Mouse (Mus musculus): ENCODE measurements around the gene Slc6a6. TPM values are rescaled to one million over a fixed set of nuclear protein-coding genes. Genes with fewer than 3 reads are reported as not detected.

Gene Slc6a6
- polyA plus RNA-seq, 1 experiment, result 74.2 TPM

DNA sequence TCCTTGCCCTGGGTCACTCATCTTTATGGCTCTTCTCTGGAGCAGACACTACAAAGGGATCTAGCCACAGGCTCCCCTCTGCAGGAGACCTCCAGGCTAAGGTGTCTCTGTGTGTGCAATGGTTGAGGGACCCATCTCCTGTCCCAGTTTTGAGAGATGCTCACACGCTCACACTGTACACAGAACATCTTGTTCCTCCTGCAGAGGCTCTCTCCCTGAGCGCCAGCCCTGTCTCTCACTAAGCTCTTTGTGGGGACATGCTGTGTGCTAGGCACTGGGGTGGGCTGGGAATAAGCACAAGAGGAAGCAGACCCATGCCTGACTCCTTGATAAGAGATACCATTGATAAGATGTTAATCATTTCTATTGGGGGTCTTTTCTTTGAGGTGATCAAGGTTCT is 34.2 kb downstream of the Slc6a6 start:
- 91% methylated on average over 2 of the region's 2 CpGs for WGBS
- DNase-seq (ENCODE audit: low read depth, low spot score), result no peak

DNA sequence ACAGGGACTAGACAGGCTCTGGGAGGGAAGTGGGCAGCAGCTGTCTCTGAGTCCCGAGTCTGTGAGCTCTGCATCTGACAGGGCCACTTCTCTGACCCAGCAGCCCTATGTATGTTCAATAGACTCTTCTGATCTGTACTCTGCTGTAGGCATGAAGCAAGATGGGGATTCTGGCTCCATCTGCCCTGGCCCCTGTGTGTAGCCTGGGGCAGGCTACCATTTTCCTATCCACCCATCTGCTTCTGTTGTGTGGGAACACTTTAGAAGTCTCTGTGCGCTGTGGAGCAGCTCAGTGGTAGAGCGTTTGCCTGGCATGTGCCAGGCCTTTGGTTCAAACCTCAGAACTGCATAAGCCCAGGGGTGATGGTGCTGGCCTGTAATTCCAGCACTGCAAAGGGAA is 34.8 kb downstream of the Slc6a6 start:
- WGBS, result 81% methylated on average over 3 of the region's 3 CpGs

GRCm38 (mm10) chr6:91719042-91719747 is 35.3 kb downstream of the Slc6a6 start:
- no peak for DNase-seq (ENCODE audit: low read depth, low spot score)
- 57% methylated on average over 6 of the region's 6 CpGs for WGBS

More for the DNA sequence above, 34.8 kb downstream of the Slc6a6 start:
- DNase-seq (ENCODE audit: low read depth, low spot score), result no peak

DNA sequence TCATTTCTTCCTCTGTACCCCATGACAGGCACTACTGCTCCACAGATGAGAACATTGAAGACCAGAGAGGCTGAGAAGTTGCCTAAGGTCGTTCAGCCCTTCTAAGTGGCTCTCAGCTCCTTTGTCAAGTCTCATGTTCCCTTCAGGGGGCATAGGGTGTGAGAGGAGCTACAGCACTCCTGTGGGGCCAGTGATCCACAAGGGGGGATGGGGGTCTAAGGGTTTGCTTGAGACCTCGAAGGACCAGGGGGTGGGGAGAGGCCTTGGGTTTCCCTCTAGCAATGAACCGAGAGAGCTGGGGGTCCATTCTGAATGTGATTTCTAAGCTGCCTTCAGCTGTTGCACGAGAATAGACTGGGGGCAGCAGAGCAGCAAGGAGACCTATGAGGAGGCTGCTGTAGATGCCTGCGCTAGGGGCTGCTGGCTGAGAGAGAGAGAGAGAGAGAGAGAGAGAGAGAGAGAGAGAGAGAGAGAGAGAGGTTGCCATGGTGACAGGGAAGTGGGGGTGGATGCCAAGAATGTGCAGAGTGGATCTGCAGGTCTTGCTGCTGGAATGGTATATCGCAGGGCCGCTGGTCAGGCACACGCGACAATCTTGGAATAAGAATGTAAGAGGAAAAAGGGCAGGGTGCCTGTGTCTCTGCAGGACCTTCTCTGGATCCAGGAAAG is 36.1 kb downstream of the Slc6a6 start:
- no peak for DNase-seq (ENCODE audit: low read depth, low spot score)
- WGBS, result 39% methylated on average over 9 of the region's 9 CpGs

DNA sequence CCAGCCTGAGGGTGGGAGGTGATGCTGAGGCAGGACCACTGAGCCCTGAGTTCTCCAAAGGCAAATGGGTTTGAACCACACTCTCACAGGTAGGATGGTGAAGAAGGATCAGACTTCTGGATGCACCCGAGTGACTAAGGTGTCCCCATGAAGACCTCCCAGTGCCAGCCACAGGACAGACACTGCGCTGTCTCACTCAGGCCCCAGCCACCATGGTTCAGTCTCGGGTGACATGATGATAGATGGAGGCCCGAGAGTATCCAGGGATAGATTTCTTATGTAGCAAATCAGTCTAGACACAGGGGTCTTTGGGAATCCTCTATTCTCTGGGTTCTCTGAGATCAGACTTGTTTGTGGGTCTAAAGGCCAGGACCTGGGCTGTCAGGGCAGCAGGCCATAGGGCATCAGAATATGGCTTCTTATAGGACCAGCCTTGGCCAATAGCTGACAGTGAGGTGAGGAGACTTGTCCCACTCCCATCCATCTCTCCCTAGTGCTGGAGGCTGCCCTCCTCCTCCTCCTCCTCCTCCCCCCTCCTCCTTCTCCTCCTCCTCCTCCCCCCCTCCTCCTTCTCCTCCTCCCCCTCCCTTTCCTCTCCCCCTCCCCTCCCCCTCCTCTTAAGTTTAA is 36.8 kb downstream of the Slc6a6 start:
- DNase-seq (ENCODE audit: low read depth, low spot score), result no peak
- 82% methylated on average over 4 of the region's 4 CpGs for WGBS

GRCm38 (mm10) chr6:91721215-91721701 is 37.4 kb downstream of the Slc6a6 start:
- no peak for DNase-seq (ENCODE audit: low read depth, low spot score)
- 77% methylated on average over 12 of the region's 12 CpGs for WGBS

DNA sequence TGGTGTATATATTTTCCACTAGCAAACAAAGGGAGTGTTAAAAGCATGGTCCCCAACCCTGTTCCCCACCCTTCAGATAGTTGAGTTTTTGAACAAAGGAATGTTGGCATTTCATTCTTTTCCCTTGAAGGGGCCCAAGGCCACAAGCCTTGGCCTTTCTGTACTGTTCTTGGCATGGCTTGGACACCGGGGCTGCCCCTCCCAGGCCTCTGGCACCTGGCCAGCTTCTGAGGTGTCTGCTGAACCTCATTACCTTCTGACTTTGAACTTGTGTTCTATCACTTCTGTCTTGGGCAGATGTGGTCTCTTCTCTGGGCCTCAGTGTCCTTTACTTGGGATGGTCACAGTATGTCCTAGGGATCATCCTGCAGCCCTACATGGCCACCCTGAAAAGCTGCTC is 43.5 kb downstream of the Slc6a6 start:
- WGBS, result 23% methylated on average over 1 of the region's 1 CpGs
- no peak for DNase-seq (ENCODE audit: low read depth, low spot score)

DNA sequence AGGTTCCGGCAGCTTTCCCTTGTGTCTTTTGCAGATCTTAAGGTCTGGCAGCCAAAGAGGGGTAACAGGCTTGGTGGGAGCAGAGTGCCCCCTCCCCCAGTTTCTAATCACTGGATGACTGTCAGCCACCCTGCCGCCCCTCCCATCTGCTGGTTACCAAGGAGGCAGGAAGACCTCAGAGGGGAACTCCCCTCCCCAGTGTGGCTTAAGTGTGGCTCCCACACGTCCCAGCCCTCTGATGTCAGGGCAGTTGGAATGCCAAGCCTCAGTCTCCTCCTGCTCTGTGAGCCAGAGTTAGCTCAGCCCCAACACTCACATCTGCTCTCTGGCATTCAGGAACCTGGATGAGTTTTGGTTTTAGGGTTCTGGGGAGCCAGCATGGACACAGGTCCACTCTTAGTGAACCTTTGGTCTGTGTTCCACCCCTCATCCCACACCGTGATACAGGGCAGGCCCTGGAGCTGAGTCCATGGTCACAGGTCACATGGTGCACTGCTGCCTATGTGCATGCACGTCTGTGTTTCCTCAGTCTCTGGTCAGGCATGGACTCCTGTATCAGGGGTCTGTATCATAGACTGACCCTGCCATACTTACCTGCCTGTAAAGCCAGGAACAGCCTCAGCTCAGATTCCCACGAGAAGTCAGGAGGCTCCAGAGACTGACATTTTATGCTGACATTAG is 45.2 kb downstream of the Slc6a6 start:
- DNase-seq (ENCODE audit: low read depth, low spot score), result no peak
- WGBS, result 42% methylated on average over 6 of the region's 6 CpGs

DNA sequence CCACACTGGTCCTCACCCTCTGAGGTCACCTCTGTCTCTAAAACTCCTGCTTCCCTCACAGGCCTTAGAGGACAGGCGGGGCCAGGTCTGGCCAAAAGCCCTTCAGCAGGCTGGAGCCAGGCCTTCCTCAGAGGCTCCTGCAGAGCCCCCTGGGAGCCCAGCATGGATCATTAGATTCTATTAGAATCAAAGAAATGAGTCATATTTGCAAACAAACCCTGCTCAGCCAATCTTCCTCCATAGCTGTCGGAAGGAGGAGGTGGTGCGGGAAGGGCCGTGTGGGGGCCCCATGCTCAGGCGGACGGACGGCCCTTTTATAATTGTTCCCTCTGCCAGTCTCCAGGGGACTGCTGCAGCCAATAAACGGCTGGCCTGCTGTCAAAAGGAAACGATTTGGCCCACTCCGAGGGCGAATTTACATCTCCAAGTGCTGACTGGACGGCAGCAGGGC is 45.8 kb downstream of the Slc6a6 start:
- 7% methylated on average over 12 of the region's 12 CpGs for WGBS

GRCm38 (mm10) chr6:91732138-91732537 is 48.3 kb downstream of the Slc6a6 start:
- no peak for DNase-seq (ENCODE audit: low read depth, low spot score)
- WGBS, result 71% methylated on average over 11 of the region's 11 CpGs

More for the DNA sequence above, 45.8 kb downstream of the Slc6a6 start:
- DNase-seq (ENCODE audit: low read depth, low spot score), result no peak

GRCm38 (mm10) chr6:91736471-91736870 is 52.6 kb downstream of the Slc6a6 start:
- no peak for DNase-seq (ENCODE audit: low read depth, low spot score)
- 19% methylated on average over 5 of the region's 5 CpGs for WGBS

DNA sequence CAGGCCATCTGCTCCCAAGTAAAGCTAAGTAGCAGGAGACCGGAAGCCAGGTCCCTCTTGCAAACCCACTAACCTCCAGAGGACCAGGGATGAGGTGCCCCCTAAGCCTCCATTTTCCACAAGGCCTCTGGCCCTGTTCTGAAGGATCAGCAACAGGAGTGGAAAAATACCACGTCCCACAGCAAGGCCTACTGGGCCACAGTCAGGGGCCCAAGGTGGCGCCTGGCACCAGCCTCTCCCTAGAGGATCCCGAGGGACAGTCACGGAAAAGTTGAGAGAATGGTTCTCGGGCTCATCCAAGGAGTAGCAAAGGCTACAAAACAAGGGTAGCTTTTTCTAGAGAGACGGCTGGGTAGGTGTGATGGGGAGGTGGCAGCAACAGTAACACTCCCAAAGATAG is 53.6 kb downstream of the Slc6a6 start:
- DNase-seq (ENCODE audit: low read depth, low spot score), result no peak
- 70% methylated on average over 7 of the region's 7 CpGs for WGBS

DNA sequence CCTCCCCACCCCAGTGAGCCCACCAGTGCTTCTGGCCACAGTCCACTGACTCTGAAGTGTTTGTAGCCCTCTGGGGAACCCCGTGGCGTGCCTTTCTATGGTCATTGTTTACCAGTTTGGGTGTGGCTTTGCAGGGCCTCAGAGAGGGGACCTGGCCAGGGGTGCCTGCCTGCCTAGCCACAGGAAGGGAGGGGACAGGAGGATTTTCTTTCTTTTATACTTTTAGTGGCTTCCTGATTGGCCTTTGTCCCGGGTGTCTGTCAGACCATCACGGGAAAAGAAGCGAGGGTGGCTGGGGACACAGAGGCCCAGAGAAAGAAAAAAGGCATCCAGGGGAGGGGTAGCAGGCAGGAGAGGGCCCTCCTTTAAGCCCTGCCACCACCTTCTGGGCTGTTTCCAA is 54.2 kb downstream of the Slc6a6 start:
- WGBS, result 12% methylated on average over 5 of the region's 5 CpGs
- no peak for DNase-seq (ENCODE audit: low read depth, low spot score)

- DNase-seq (ENCODE audit: low read depth, low spot score), result no peak
- WGBS, result 67% methylated on average over 11 of the region's 11 CpGs
Observed at GRCm38 (mm10) chr6:91741046-91741445, 57.2 kb downstream of the Slc6a6 start.

DNA sequence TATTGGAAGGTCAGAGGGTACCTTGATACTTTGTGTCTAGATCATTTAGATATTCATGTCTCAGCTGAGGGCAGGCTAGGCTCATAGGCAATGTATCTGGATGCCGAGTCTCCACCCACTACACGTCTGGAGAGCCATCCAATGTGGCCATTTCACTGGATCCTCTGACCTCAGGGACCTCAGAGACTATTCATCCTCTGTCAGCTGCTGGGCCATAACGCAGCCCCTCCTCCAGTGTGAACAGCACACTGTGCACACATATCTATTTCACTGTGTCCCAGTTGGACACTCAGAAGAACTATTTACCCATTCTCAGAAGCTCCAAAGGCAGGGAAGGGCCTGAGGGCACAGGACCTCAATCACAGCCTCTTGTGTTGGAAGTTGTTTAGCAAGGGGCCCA is 58.6 kb downstream of the Slc6a6 start:
- DNase-seq (ENCODE audit: low read depth, low spot score), result no peak
- WGBS, result 78% methylated on average over 3 of the region's 3 CpGs

DNA sequence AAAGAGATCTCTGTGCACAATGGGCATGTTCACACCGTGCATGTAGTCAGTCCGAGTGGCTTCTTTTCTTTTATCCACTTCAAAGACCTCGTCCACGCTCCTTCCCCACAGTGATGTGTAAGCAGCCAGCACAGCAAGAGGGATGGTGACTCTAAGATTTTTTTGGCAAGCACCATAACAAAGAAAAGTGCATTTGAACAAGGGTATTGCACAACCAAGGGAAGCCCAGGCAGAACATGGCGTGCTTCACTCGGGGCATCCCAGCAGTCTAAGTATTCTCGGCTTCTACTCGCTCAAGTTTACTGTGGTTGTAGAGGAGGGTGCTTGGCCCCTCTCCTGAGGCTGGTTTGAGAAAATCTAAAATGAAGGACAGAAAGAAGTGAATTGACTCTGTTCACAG is 59.1 kb downstream of the Slc6a6 start:
- WGBS, result 82% methylated on average over 8 of the region's 8 CpGs
- DNase-seq (ENCODE audit: low read depth, low spot score), result no peak

DNA sequence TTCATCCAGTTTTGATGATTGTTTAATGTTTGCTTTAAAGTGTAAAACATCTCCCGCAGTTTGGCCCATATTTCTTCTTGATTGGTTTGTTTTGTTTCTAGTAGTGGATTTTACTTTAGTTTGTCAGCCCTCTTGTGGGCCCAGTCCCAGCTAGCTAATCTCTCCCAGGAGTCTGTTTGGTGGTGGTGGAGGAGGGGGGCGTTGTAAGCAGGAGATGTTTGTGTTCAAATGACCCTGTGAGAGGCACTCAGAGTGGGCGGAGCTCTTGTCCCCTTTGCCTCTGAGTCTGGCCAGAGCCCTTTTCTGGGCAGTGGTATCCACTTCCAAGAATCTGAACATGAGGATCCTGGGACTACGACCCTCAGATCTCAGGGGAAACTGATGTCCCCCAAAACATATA is 60.0 kb downstream of the Slc6a6 start:
- no peak for DNase-seq (ENCODE audit: low read depth, low spot score)
- WGBS, result 77% methylated on average over 4 of the region's 4 CpGs

DNA sequence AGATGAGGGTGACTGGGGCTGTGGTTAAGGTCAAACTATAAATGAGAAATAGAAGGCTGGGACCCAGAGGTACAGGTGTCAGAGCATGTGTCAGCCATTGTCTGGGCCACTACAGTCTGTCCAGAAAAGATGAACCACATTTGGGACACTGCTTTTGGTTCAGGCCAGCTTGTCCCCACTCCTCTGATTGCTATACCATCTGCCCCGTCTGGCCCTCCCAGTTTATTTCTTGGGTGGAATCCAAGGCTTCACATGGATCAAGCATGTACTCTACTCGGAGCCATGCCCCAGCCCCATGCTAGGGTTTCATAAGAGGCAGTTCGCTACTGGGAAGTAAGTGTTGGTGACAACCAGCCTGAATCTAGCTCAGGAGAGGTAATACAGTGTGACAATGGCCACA is 61.4 kb downstream of the Slc6a6 start:
- no peak for DNase-seq (ENCODE audit: low read depth, low spot score)
- 83% methylated on average over 3 of the region's 3 CpGs for WGBS

DNA sequence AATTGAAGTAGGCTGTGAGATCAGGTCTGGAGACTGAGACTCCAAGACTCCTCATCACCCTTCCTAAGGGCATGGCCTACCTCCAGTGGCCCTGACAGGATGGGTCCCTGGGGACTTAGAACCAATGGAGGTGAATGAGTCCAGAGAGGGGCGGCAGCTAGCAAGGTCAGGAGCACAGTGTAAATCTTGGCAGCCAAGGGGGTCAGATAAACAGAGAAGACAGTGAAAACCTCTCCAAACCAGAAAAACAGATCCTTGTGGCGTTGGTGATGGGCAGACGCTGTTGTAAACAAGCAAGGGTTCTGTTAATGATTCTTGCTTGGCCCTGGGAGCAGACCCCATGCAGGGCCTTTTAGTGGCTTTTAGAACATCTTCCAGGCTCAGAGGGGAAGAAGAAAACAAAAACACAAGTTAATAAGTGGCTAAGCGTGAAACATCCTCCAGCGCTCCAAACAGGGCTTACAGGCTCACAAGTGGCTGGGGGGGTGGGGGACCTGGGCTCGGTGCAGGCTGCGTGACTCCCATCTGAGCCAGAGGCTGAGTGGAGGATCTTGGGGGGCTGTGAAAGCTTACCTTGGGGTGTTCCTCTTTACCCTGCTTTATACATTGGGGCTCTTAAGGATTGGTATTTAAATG is 62.2 kb downstream of the Slc6a6 start:
- WGBS, result 82% methylated on average over 7 of the region's 7 CpGs
- DNase-seq (ENCODE audit: low read depth, low spot score), result no peak

DNA sequence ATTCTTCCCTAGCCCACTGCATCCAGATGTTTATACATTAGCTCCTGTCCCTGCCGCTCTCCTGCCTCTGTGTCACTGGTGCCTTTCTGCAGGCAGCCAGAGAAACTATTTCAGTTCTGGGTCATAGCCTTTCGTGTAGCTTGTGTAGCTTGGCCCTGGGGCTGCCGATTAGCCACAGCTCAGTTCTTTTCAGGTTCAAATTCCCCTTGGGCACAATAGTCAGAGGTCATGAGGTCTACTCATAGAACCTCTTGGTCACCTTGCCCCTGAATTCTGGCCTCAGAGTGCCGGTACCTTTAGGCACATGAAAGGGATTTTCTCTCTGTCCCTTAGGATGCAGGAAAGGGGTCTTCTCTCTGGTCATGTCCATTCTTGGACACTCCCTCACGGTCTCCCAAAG is 62.9 kb downstream of the Slc6a6 start:
- 83% methylated on average over 5 of the region's 5 CpGs for WGBS
- no peak for DNase-seq (ENCODE audit: low read depth, low spot score)
